Mouse (Mus musculus) myocyte (in vitro differentiated cells): ENCODE data around the gene Gm49342. TPM values are rescaled to one million over a fixed set of nuclear protein-coding genes. Genes with fewer than 3 reads are reported as not detected.
"Not testable (repeated sequence)": the region's sequence is repeated elsewhere in the genome, so short reads cannot be mapped to it uniquely, and the experiment has no call there.

Source experiments
- H3K27me3 ChIP-seq: one replicate; pipeline ENCODE4 v1.6.1; 2011; ENCODE audit not compliant: control insufficient read depth, insufficient read depth, insufficient read length
- H3K36me3 ChIP-seq: one replicate; pipeline ENCODE4 v1.6.1; 2011; ENCODE audit not compliant: control insufficient read depth, insufficient read depth
- H3K4me2 ChIP-seq: one replicate; pipeline ENCODE4 v1.6.1; 2011; ENCODE audit warnings: low read depth, control low read depth
- H3K4me3 ChIP-seq: one replicate; pipeline ENCODE4 v1.5.1; 2011; ENCODE audit warnings: mild to moderate bottlenecking, control low read depth, moderate library complexity
- H3K79me2 ChIP-seq: one replicate; pipeline ENCODE4 v1.6.1; 2011; ENCODE audit not compliant: control insufficient read depth, insufficient read depth
- H3ac ChIP-seq: one replicate; pipeline ENCODE4 v1.6.1; 2011; ENCODE audit not compliant: control insufficient read depth, insufficient read length
- CEBPB ChIP-seq: IDR thresholded peaks from 2 replicates; pipeline ENCODE4 v1.6.1; 2011; ENCODE audit warnings: mild to moderate bottlenecking, moderate library complexity; ENCODE audit not compliant: poor library complexity, insufficient read depth, severe bottlenecking
- E2F4 ChIP-seq: IDR thresholded peaks from one replicate; pipeline ENCODE4 v1.6.1; 2011; ENCODE audit warnings: mild to moderate bottlenecking, control low read depth, moderate library complexity; ENCODE audit not compliant: insufficient read depth
- MAX ChIP-seq: IDR thresholded peaks from one replicate; pipeline ENCODE4 v1.6.1; 2011; ENCODE audit warnings: low read depth, mild to moderate bottlenecking, control low read depth
- MYOD1 ChIP-seq, 3 experiments: IDR thresholded peaks; one replicate each; pipeline ENCODE4 v1.6.1; 2011; ENCODE audit warnings: control low read depth in 2 of 3, low read depth in 2 of 3, mild to moderate bottlenecking in 2 of 3, moderate library complexity in 1 of 3; ENCODE audit not compliant: insufficient read length in 2 of 3, control insufficient read depth in 1 of 3
- MYOG ChIP-seq, 3 experiments: IDR thresholded peaks; one replicate each; pipeline ENCODE4 v1.6.1; 2011; ENCODE audit warnings: control low read depth in 2 of 3, low read depth in 2 of 3, mild to moderate bottlenecking in 2 of 3; ENCODE audit not compliant: insufficient read length in 2 of 3, control insufficient read depth in 1 of 3, insufficient read depth in 1 of 3
- POLR2A ChIP-seq: IDR thresholded peaks from one replicate; pipeline ENCODE4 v1.6.1; 2011; ENCODE audit warnings: low read depth, mild to moderate bottlenecking, control low read depth, moderate library complexity; ENCODE audit not compliant: insufficient read length
- POLR2AphosphoS2 ChIP-seq: IDR thresholded peaks from one replicate; pipeline ENCODE4 v1.6.1; 2011; ENCODE audit warnings: low read depth, control low read depth; ENCODE audit not compliant: insufficient read length
- REST ChIP-seq: IDR thresholded peaks from one replicate; pipeline ENCODE4 v1.6.1; 2011; ENCODE audit warnings: mild to moderate bottlenecking, control low read depth, moderate library complexity; ENCODE audit not compliant: insufficient read depth, insufficient read length
- SRF ChIP-seq: IDR thresholded peaks from one replicate; pipeline ENCODE4 v1.6.1; 2011; ENCODE audit warnings: low read depth; ENCODE audit not compliant: control insufficient read depth, insufficient read length
- TCF12 ChIP-seq: IDR thresholded peaks from one replicate; pipeline ENCODE4 v1.6.1; 2011; ENCODE audit warnings: mild to moderate bottlenecking, control low read depth; ENCODE audit not compliant: poor library complexity, insufficient read depth, severe bottlenecking
- TCF3 ChIP-seq: IDR thresholded peaks from one replicate; pipeline ENCODE4 v1.6.1; 2011; ENCODE audit warnings: low read depth, control low read depth; ENCODE audit not compliant: insufficient read length
- USF1 ChIP-seq: IDR thresholded peaks from one replicate; pipeline ENCODE4 v1.6.1; 2011; ENCODE audit warnings: low read depth, mild to moderate bottlenecking, control low read depth, moderate library complexity
- polyA plus RNA-seq: library from polyadenylated mRNA; unstranded; fragments of >200 nt; fragmentation: generic; extraction: Trizol; gene quantifications from one replicate; pipeline ENCODE4 v1.2.1, GENCODE M21; 2012; ENCODE audit warnings: missing spikeins

The Gm49342 gene
- polyA plus RNA-seq, 1 experiment: 11.9 TPM

DNA sequence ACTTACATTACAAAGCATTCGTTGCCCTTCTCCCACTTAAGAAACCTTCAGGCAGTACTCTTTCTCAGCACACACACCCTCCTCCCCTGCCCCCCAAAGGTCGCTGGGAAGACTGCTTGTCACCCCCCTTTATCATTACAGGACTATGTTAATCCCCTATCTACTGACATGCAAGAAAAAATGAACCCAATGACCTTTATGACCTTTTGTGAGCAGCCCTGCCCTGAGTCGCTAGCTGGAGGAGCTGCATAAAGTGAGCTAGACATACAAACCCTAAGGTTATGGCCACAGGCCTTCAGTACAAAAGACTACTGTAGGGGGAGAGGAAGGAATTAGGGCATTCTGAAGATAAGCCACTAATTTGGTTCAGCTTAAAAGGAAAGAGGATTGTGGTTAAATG, 33.0 kb upstream of the Gm49342 start:
- peaks cover 12% of the 10 kb centered on the region for H3K36me3 ChIP-seq
- H3K27me3 ChIP-seq: no peaks in the 10 kb centered on the region
- no peak overlapping the region for H3K4me2 ChIP-seq
- H3ac ChIP-seq: no peak overlapping the region
- no peak overlapping the region for H3K4me3 ChIP-seq
- no peaks in the 10 kb centered on the region for H3K79me2 ChIP-seq
- no peak for TF ChIP-seq TCF3
- TF ChIP-seq MYOG (IDR thresholded peaks at IDR 0.05; ENCODE audit: control insufficient read depth in 1 of 3, insufficient read depth in 1 of 3, insufficient read length in 2 of 3, low read depth in 2 of 3): no peak
- TF ChIP-seq USF1: no peak
- no peak for TF ChIP-seq MAX
- no peak for TF ChIP-seq REST
- no peak for TF ChIP-seq E2F4
- TF ChIP-seq MYOD1 (IDR thresholded peaks at IDR 0.05; ENCODE audit: control insufficient read depth in 1 of 3, insufficient read length in 2 of 3, low read depth in 2 of 3): no peak
- no peak for TF ChIP-seq TCF12
- TF ChIP-seq POLR2A: no peak
- TF ChIP-seq SRF: no peak
- TF ChIP-seq CEBPB: no peak
- TF ChIP-seq POLR2AphosphoS2: no peak

- H3ac ChIP-seq, H3K27me3 ChIP-seq: not testable (repeated sequence)
- H3K36me3 ChIP-seq: peaks cover 14% of the 10 kb centered on the region
- H3K4me2 ChIP-seq: peak overlapping the region; percentile 64
- H3K4me3 ChIP-seq: peak overlapping the region; percentile 87
- peaks cover 35% of the 10 kb centered on the region for H3K79me2 ChIP-seq
Measured at GRCm38 (mm10) chr14:50923437-50923836, 20.9 kb upstream of the Gm49342 start.

- Histone ChIP-seq H3ac (peak within 1 kb of the TSS; percentile 53), H3K27me3 (no peaks in the 10 kb centered on the region), H3K4me2 (peak within 1 kb of the TSS; percentile 91), H3K36me3 (peaks cover 24% of the 10 kb centered on the region), H3K4me3 (peak within 1 kb of the TSS; percentile 87), H3K79me2 (peaks cover 45% of the 10 kb centered on the region)
- peak in 1 of 3 experiments; percentile 27 for TF ChIP-seq MYOG (IDR thresholded peaks at IDR 0.05; ENCODE audit: control insufficient read depth in 1 of 3, insufficient read depth in 1 of 3, insufficient read length in 2 of 3, low read depth in 2 of 3)
- TF ChIP-seq MAX: peak; percentile 87
- no peak for TF ChIP-seq SRF
- TF ChIP-seq USF1: peak; percentile 99
- TF ChIP-seq POLR2A: peak; percentile 85
- TF ChIP-seq POLR2AphosphoS2: peak; percentile 98
- TF ChIP-seq MYOD1 (IDR thresholded peaks at IDR 0.05; ENCODE audit: control insufficient read depth in 1 of 3, insufficient read length in 2 of 3, low read depth in 2 of 3): peak in 1 of 3 experiments; percentile 2
- TF ChIP-seq TCF12: no peak
Measured at GRCm38 (mm10) chr14:50924281-50925064, 19.8 kb upstream of the Gm49342 start, which contains the start of the genes Osgep and Apex1. Gene Osgep (minus strand): TSS chr14:50924893. Gene Apex1 (plus strand): TSS chr14:50924968.

DNA sequence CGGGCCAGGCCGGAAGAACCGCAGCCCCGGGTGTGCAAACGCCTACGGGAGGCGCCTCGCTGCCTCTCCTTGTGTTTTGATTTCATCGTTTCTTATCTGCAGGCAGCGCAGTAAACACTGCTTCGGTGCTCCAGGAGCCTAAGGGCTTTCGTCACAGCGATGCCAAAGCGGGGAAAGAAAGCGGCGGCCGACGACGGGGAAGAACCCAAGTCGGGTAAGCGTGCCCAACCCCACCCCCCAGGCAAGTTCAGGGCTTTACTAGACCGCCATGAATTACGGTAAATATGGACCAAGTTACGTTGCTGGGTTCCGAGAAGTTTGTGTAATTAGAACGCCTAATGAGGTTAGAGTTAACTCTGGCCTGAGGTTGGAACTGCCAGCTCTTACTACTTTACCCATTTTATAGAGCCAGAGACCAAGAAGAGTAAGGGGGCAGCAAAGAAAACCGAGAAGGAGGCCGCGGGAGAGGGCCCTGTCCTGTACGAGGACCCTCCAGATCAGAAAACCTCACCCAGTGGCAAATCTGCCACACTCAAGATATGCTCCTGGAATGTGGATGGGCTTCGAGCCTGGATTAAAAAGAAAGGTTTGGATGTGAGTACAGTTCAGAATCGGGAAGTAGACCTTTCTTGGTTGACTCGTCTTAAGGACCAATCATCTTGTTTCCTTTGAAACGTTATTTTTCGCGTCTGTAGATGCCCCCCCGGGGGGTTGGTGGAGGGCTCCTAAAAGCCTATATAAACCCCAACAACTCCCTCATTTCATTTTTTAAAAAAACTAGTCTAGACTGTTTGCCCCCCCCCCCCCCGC, 19.0 kb upstream of the Gm49342 start:
- peak; percentile 31 for TF ChIP-seq POLR2AphosphoS2
- TF ChIP-seq CEBPB: no peak
- Histone ChIP-seq H3ac (peak overlapping the region; percentile 53), H3K4me3 (peak overlapping the region; percentile 87)

DNA sequence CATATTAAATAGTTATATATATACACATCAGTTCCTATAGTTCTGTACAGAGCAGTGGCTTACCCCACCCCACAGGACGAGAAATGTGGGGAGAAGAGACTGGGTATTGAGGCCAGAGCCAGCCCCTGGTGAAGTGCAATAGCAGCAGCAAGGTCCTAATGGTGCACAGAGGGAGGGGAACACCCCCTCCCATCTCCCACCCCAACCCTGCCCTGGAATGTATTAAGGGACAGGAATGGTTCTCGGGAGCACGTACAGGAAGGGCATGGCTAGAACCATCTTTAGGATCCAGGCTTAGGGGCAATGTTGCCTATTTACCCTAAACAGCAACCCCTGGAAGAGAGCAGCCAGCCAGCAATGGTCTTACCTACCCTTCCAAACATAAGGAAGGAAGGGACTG, 17.0 kb upstream of the Gm49342 start:
- Histone ChIP-seq H3K27me3 (no peaks in the 10 kb centered on the region), H3K4me2 (no peak overlapping the region), H3K79me2 (peaks cover 54% of the 10 kb centered on the region), H3ac (no peak overlapping the region), H3K36me3 (peaks cover 24% of the 10 kb centered on the region), H3K4me3 (no peak overlapping the region)
- TF ChIP-seq POLR2AphosphoS2: peak; percentile 42
- TF ChIP-seq POLR2A: no peak

More for the DNA sequence above, 19.0 kb upstream of the Gm49342 start:
- Histone ChIP-seq H3K79me2 (peaks cover 54% of the 10 kb centered on the region), H3K36me3 (peaks cover 24% of the 10 kb centered on the region), H3K27me3 (no peaks in the 10 kb centered on the region), H3K4me2 (peak overlapping the region; percentile 91)
